Mouse (Mus musculus): ENCODE measurements around the gene Olfr90. TPM values are rescaled to one million over a fixed set of nuclear protein-coding genes. Genes with fewer than 3 reads are reported as not detected.

Gene Olfr90
- polyA plus RNA-seq (2012; rRNA removed): not detected in 2 replicates

GRCm38 (mm10) chr17:37088399-37088798 lies at the start of gene Olfr90:
TSS of gene Olfr90 (minus strand) at chr17:37088499.

GRCm38 (mm10) chr17:37119988-37120387 lies 31.7 kb upstream of the Olfr90 start, which contains the start of gene Olfr92:
TSS of gene Olfr92 (minus strand) at chr17:37120088.

GRCm38 (mm10) chr17:37098178-37098577 lies 9.9 kb upstream of the Olfr90 start, which contains the start of gene Olfr91:
TSS of gene Olfr91 (minus strand) at chr17:37098278.

GRCm38 (mm10) chr17:37045611-37046311 lies 42.5 kb downstream of the Olfr90 start, which contains the start of gene Gabbr1:
TSS of gene Gabbr1 (plus strand) at chr17:37045966.

Other genes starting within 250 kb of the Olfr90 start
- gene Trim15, start 221.3 kb downstream of the Olfr90 start, polyA plus RNA-seq (2012; rRNA removed): 0.25 and 0.42 TPM in 2 replicates
- gene Trim10, start 218.9 kb downstream of the Olfr90 start, polyA plus RNA-seq (2012; rRNA removed): 37.1 and 43.0 TPM in 2 replicates
- gene Trim40, start 198.4 kb downstream of the Olfr90 start, polyA plus RNA-seq (2012; rRNA removed): 0.01 TPM in 1 of 2 replicates, not detected in the other
- gene Trim31, start 190.4 kb downstream of the Olfr90 start, polyA plus RNA-seq (2012; rRNA removed): 0.04 TPM in 1 of 2 replicates, not detected in the other
- gene Rnf39, start 145.6 kb downstream of the Olfr90 start, polyA plus RNA-seq (2012; rRNA removed): 0.05 and 0.07 TPM in 2 replicates
- 31.3 and 33.2 TPM in 2 replicates for gene Ppp1r11, start 136.8 kb downstream of the Olfr90 start, polyA plus RNA-seq (2012; rRNA removed)
- 15.5 and 17.6 TPM in 2 replicates for gene Znrd1, start 129.9 kb downstream of the Olfr90 start, polyA plus RNA-seq (2012; rRNA removed)
- 3.4 and 4.2 TPM in 2 replicates for gene Znrd1as, start 129.9 kb downstream of the Olfr90 start, polyA plus RNA-seq (2012; rRNA removed)
- not detected in 2 replicates for gene 2410137M14Rik, start 107.3 kb downstream of the Olfr90 start, polyA plus RNA-seq (2012; rRNA removed)
- gene H2-M5, start 99.0 kb downstream of the Olfr90 start, polyA plus RNA-seq (2012; rRNA removed): 0.08 and 0.10 TPM in 2 replicates
- gene Zfp57, start 87.3 kb downstream of the Olfr90 start, polyA plus RNA-seq (2012; rRNA removed): 4.5 and 5.2 TPM in 2 replicates
- gene Mog, start 65.1 kb downstream of the Olfr90 start, polyA plus RNA-seq (2012; rRNA removed): not detected in 2 replicates
- gene Gabbr1, start 42.5 kb downstream of the Olfr90 start, polyA plus RNA-seq (2012; rRNA removed): 3.1 and 5.1 TPM in 2 replicates
- gene Olfr91, start 9.8 kb upstream of the Olfr90 start, polyA plus RNA-seq (2012; rRNA removed): not detected in 2 replicates
- gene Olfr92, start 31.6 kb upstream of the Olfr90 start, polyA plus RNA-seq (2012; rRNA removed): not detected in 2 replicates
- gene Olfr93, start 73.0 kb upstream of the Olfr90 start, polyA plus RNA-seq (2012; rRNA removed): not detected in 2 replicates
- 0.46 and 0.68 TPM in 2 replicates for gene Ubd, start 105.4 kb upstream of the Olfr90 start, polyA plus RNA-seq (2012; rRNA removed)
- not detected in 2 replicates for gene Olfr94, start 112.5 kb upstream of the Olfr90 start, polyA plus RNA-seq (2012; rRNA removed)
- gene Olfr95, start 124.6 kb upstream of the Olfr90 start, polyA plus RNA-seq (2012; rRNA removed): not detected in 2 replicates
- gene Olfr96, start 131.6 kb upstream of the Olfr90 start, polyA plus RNA-seq (2012; rRNA removed): not detected in 2 replicates
- gene Olfr97, start 148.8 kb upstream of the Olfr90 start, polyA plus RNA-seq (2012; rRNA removed): not detected in 2 replicates
- not detected in 2 replicates for gene Olfr98, start 175.2 kb upstream of the Olfr90 start, polyA plus RNA-seq (2012; rRNA removed)
- 2.6 and 3.0 TPM in 2 replicates for gene H2-M3, start 181.7 kb upstream of the Olfr90 start, polyA plus RNA-seq (2012; rRNA removed)
- not detected in 2 replicates for gene Olfr99, start 195.0 kb upstream of the Olfr90 start, polyA plus RNA-seq (2012; rRNA removed)
- not detected in 2 replicates for gene Olfr101, start 215.8 kb upstream of the Olfr90 start, polyA plus RNA-seq (2012; rRNA removed)
- not detected in 2 replicates for gene Olfr102, start 228.6 kb upstream of the Olfr90 start, polyA plus RNA-seq (2012; rRNA removed)

Data from liver, embryonic 18 days (tissue).